Mouse (Mus musculus) E14TG2a.4 (cell line): ENCODE data around the gene Amdhd2.

Source experiments
- CTCF ChIP-seq: conservative IDR thresholded peaks from 2 replicates; pipeline ENCODE4 v1.5.1; 2014; ENCODE audit warnings: low read length
- NANOG ChIP-seq: IDR thresholded peaks from 2 replicates; pipeline ENCODE4 v1.6.1; 2014; ENCODE audit warnings: borderline replicate concordance, low read length, mixed read lengths
- POU5F1 ChIP-seq: IDR thresholded peaks from 2 replicates; pipeline ENCODE4 v1.6.1; 2014; ENCODE audit warnings: low read length, borderline replicate concordance

- TF ChIP-seq CTCF = no peak
- TF ChIP-seq POU5F1 = no peak
- TF ChIP-seq NANOG = no peak
Observed at GRCm38 (mm10) chr17:24167891-24168505, 4.4 kb upstream of the Amdhd2 start.
